ENCODE assay signal across 26 mouse cellular contexts in the genomic region with DNA sequence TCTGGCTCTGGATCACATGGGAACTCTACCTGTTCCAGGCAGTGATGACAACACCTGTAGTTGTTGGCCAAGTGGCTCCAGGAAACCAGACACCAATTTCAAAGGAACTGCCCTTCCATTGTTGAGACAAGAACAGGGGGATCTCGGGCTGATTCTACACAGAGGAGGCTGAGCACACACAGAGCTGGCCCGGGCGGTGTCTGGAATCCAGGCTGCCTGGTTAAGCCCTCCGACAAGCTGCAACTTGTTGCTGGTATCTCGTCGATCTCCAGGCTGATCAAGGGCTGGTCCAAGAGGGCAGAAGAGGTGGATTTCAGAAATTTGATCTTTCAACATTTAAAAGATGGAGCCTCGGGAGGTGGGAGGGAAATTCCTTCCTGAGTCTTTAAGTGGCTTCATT. TPM values are rescaled to one million over a fixed set of nuclear protein-coding genes. Genes with fewer than 3 reads are reported as not detected.
DNase-seq lines count a peak whose midpoint lies in the region; ATAC-seq lines count a peak whose summit lies in the region.
"Had no signal": no experiment of that assay in that cellular context is flagged by ENCODE, and none has a peak within 500 bp of the region (broad histone marks: within the 10 kb centered on the region; RNA-seq: fewer than 3 reads in every experiment).

No protein-coding gene starts in this region.

- no peaks in the 10 kb centered on the region for H3K9me3 ChIP-seq in stomach, embryonic 15.5 days
- H3K9me3 ChIP-seq: hindbrain, embryonic 10.5 days; intestine, embryonic 15.5 days; liver, embryonic 13.5 days had no signal

- H3K4me1 ChIP-seq in stomach, embryonic 15.5 days, result no peaks in the 10 kb centered on the region
- H3K4me1 ChIP-seq: intestine, embryonic 15.5 days; liver, embryonic 13.5 days had no signal

- no peak overlapping the region for H3K4me2 ChIP-seq in stomach, embryonic 15.5 days
- H3K4me2 ChIP-seq: heart, embryonic 11.5 days; intestine, embryonic 15.5 days; liver, embryonic 13.5 days had no signal

- peak overlapping the region; percentile 11; the same call in 1 of the 2 replicates for H3K27ac ChIP-seq in stomach, embryonic 15.5 days
- H3K27ac ChIP-seq: intestine, embryonic 15.5 days; layer of hippocampus, adult 2 months; liver, embryonic 13.5 days had no signal

- no peak overlapping the region for H3K9ac ChIP-seq in stomach, embryonic 15.5 days
- H3K9ac ChIP-seq: intestine, embryonic 15.5 days; liver, embryonic 13.5 days had no signal

- no peaks in the 10 kb centered on the region for H3K27me3 ChIP-seq in stomach, embryonic 15.5 days (replicated peaks)
- H3K27me3 ChIP-seq: intestine, embryonic 15.5 days; liver, embryonic 13.5 days had no signal

- no peak overlapping the region for H3K4me3 ChIP-seq in stomach, embryonic 15.5 days (replicated peaks)
- H3K4me3 ChIP-seq: hindbrain, embryonic 10.5 days; intestine, embryonic 15.5 days; layer of hippocampus, adult 2 months; liver, embryonic 13.5 days had no signal

- DNase-seq in embryo, embryonic 10 days (ENCODE audit: low spot score), result peak; percentile 54
- no peak for DNase-seq in embryo, embryonic 9.5 days (ENCODE audit: extremely low spot score)
- DNase-seq in urinary bladder, adult 18-20 months (ENCODE audit: low spot score in 2 of 2), result peak; percentile 54 to 73
- no peak for DNase-seq in urinary bladder, postnatal 10 days (ENCODE audit: low spot score)
- DNase-seq in cerebellum, adult 18-20 months, result no peak
- no peak for DNase-seq in gastrocnemius, adult 8-10 months (ENCODE audit: low spot score in 2 of 2)
- DNase-seq in right cerebral cortex, postnatal 4 days, result no peak
- DNase-seq: adrenal gland, postnatal 14 days; cerebellum, adult 9-10 months; heart, postnatal 10 days; kidney, adult 8-10 months; kidney, postnatal 10 days; layer of hippocampus, postnatal 36 days; liver, embryonic 13.5 days; lung, adult 2 months; lung, postnatal 36 days; thymus, postnatal 14 days had no signal

- H3K36me3 ChIP-seq in stomach, embryonic 15.5 days, result no peaks in the 10 kb centered on the region
- H3K36me3 ChIP-seq: hindbrain, embryonic 10.5 days; intestine, embryonic 15.5 days; liver, embryonic 13.5 days had no signal

- WGBS in stomach, embryonic 15.5 days, result 48% methylated on average over 7 of the region's 7 CpGs

- 0 out of 2 replicates have a peak, but pooled peaks have one; percentile 56 for ATAC-seq in stomach, embryonic 15.5 days (ENCODE audit: insufficient read depth, low FRiP score, low read depth)
- ATAC-seq: hindbrain, embryonic 16.5 days; intestine, embryonic 15.5 days; midbrain, embryonic 16.5 days had no signal

RNA-seq across cellular contexts. Expression of gene Bcl11b, which starts 47.6 kb away (rescaled TPM):
- 5.3 and 5.7 TPM in 2 replicates for polyA plus RNA-seq in stomach, embryonic 15.5 days (2015; fragmentation: Nextera tagmentation; extraction: Ambion mirVana)
- under 1 TPM in 1 of 4 experiments, not detected in 3; 0.02 TPM for total RNA-seq in gastrocnemius, adult 8-10 months (2022)
- total RNA-seq: gastrocnemius, adult 18-20 months; granulocyte monocyte progenitor cell, adult 5-6 weeks had no signal

Comparison
In these comparisons a context has a peak if more than half of its experiments do, and no peak if none do; other contexts are left out.
1. DNase-seq: peak in embryo, embryonic 10 days (single experiment) and urinary bladder, adult 18-20 months (2 of 2); none in embryo, embryonic 9.5 days (single experiment), urinary bladder, postnatal 10 days (single experiment), cerebellum, adult 18-20 months (0 of 2), gastrocnemius, adult 8-10 months (0 of 2) and right cerebral cortex, postnatal 4 days (single experiment).